Mouse (Mus musculus): ENCODE results near the gene Mamstr. TPM values are rescaled to one million over a fixed set of nuclear protein-coding genes. Genes with fewer than 3 reads are reported as not detected.

The Mamstr gene
- total RNA-seq (2021): 1 to 10 TPM; 7.5 to 8.5 TPM

- DNase-seq: no peak
- intact Hi-C loops (cut with DNase I): loop anchor here (2.0 kb wide), 1 partner anchor 43 kb away; no protein-coding TSS in a partner anchor
These were observed at the start of gene Mamstr for GRCm38 (mm10) chr7:45639561-45640027. Mamstr (plus strand) TSS chr7:45639977.

- intact Hi-C loops (cut with DNase I): loop anchor here (1.0 kb wide), 1 partner anchor 35 kb away; no protein-coding TSS in a partner anchor
- DNase-seq: no peak
These were observed 48.9 kb upstream of the Mamstr start for GRCm38 (mm10) chr7:45590874-45591273.

GRCm38 (mm10) chr7:45591880-45592279, 47.9 kb upstream of the Mamstr start:
- intact Hi-C loops (cut with DNase I): no loop called here

DNA sequence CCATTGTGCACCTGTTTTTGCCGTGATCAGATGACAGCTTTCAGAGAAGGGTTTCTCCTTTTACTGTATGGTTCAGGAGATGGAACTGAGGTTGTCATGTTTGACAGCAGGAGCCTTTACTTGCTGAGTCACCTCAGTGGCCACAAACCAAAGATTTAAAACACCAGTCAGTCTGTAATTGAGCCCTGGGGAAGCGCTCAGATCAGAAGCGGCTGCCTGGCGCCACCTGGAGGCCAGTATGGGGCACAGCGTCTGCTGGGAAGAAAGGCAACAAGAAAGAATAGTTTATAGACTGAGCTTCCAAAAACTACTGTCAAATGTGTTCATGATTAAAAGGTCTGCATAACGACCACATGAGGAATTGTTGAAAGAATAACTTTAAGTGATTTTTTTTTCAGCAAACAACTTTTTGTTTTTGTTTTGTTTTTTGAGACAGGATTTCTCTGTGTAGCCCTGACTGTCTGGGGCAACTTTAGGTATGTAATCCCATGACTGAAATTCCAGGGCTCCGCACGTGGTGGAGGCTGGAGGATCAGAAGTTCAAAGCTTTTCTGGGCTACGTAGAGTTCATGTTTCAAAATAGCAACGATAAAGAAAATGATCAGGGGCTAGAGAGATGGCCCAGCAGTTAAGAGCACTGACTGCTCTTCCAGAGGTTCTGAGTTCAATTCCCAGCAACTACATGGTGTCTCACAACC, 46.5 kb upstream of the Mamstr start:
- DNase-seq: peak; percentile 79 to 85
- intact Hi-C loops (cut with DNase I): loop anchor here (1.0 kb wide), 1 partner anchor 89 kb away; no protein-coding TSS in a partner anchor

More at GRCm38 (mm10) chr7:45591880-45592279, 47.9 kb upstream of the Mamstr start:
- DNase-seq: no peak

DNA sequence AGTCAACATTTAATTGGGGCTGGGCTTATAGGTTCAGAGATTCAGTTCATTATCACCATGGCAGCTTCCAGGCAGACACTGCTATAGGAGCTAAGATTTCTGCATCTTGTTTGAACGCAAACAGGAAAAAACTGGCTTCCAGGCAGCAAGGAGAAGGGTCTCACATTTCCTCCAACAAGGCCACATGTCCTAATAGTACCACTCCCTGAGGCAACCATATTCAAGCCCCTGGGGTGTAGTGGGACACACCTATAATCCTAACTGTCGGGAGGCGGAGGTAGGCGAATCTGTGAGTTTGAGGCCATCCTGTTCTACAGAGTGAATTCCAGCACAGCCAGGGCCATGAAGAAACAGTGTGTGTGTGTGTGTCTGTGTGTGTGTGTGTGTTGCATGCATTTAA, 44.6 kb upstream of the Mamstr start:
- intact Hi-C loops (cut with DNase I): loop anchor here (2.0 kb wide), 1 partner anchor 30 kb away; no protein-coding TSS in a partner anchor
- DNase-seq: no peak

DNA sequence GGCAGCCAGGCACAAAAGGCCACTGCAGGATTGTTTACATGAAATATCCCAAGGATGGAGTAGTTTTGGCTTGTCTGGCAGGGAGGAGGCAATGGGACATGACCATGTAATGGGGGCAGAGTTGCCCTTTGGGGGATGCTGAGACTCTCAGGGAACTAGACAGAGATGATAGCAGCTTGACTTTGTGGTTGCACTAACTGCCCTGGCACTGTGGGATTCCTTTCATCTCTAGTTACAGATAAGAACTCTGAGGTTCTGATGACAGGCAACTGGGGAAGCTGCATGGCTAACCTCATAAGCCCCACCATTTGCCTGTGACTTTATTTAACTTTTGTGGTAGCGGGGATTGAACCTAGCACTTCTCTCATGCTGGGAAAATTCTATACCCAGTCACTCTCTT, 43.7 kb upstream of the Mamstr start:
- no peak for DNase-seq
- intact Hi-C loops (cut with DNase I): no loop called here

DNA sequence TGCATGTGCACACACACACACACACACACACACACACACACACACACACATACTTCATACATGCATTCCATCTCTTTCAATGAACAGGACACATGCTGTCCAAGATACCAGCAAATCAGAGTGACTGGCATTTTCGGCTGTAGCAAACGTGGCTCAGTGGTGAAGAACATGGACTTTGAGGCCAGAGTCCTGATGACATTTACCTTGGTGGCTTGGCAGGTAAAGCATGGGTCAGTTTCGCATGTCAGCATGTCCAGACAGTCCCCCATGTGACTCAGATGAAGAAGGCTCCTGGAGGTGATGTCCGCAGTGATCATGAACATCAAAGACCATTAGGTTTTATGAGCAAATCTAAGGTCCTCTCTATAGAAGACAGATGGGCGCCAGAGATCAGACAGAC, 42.8 kb upstream of the Mamstr start:
- intact Hi-C loops (cut with DNase I): no loop called here
- DNase-seq: no peak

- intact Hi-C loops (cut with DNase I): no loop called here
These were observed 42.2 kb upstream of the Mamstr start for GRCm38 (mm10) chr7:45597527-45597926.

GRCm38 (mm10) chr7:45598960-45599879, 40.6 kb upstream of the Mamstr start:
- no peak for DNase-seq
- intact Hi-C loops (cut with DNase I): no loop called here

More at GRCm38 (mm10) chr7:45597527-45597926, 42.2 kb upstream of the Mamstr start:
- no peak for DNase-seq

DNA sequence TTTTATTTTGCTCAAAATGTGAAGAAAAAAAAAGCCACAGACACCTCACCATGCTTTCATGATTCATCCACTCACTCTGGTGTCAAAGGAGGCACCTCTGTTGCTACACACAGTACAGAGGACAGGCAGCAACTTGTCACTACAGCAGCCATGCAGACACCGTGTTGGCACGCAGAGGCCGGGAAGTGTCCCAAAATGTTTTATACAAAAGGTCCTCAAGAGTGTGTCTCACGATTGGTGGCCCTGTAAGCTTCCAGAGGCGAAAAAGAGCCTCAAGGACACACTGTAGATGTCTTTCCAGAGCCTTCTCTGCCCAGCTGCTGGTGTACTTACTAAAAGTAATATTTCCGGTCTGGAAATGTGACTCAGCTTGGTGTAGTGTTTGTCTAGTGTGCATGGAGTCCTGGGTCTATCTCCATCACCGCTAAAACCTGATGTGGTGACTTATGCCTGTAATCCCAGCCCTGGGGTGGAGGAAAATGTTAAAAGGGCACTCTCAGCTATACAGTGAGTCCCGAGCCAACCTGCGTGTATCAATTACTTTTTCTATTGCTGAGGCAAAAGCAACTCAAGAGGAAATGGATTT, 34.0 kb upstream of the Mamstr start:
- intact Hi-C loops (cut with DNase I): no loop called here
- no peak for DNase-seq

GRCm38 (mm10) chr7:45609511-45609910, 30.3 kb upstream of the Mamstr start:
- intact Hi-C loops (cut with DNase I): no loop called here
- no peak for DNase-seq

DNA sequence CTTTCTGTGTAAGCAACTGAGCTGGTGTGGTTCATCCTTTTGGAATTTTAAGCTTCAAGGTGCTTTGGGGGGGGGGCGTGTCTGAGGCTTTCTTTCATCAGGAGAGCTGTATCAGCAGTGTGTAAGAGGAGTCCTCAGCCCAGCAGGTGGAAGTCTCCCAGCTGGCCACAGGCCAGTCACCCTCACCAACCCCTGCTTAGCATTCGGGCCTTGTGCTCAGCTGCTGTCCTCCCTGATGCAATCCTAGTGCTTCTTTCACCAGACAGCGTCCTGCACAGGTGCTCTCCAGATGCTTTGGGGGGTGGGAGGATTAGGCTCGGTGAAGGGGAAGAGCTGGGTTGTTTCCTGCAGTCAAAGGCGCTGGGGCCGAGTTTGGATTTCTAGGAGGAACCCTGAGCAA, 23.5 kb upstream of the Mamstr start:
- peak in 1 of 2 experiments; percentile 54 for DNase-seq
- intact Hi-C loops (cut with DNase I): no loop called here

- intact Hi-C loops (cut with DNase I): no loop called here
- no peak for DNase-seq
These were observed 22.6 kb upstream of the Mamstr start, which contains the start of gene Fut1 for GRCm38 (mm10) chr7:45617042-45617695. Fut1 (plus strand) TSS chr7:45617289.

GRCm38 (mm10) chr7:45618316-45618715, 21.5 kb upstream of the Mamstr start:
- intact Hi-C loops (cut with DNase I): no loop called here
- no peak for DNase-seq

DNA sequence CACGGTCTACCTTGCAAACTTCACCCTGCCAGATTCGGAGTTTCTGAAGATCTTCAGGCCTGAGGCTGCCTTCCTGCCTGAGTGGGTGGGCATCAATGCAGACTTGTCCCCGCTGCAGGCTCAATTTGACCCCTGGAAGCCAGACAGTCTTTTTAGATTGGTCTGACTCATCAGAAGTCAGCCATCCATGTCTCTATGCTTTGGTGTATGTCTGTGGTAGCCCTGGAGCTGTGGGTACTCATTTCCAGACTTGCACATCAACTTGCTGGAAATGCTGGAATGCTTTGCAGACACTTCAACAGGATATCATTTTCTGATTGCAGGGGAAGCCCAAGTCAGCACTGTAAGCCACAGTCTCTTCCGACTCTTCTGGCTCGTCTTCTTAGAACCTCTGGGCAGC, 20.2 kb upstream of the Mamstr start:
- intact Hi-C loops (cut with DNase I): no loop called here
- DNase-seq: no peak

- intact Hi-C loops (cut with DNase I): no loop called here
- peak in 1 of 2 experiments; percentile 66 for DNase-seq
These were observed 18.3 kb upstream of the Mamstr start, which contains the start of gene Izumo1 for GRCm38 (mm10) chr7:45621443-45621842. Izumo1 (plus strand) TSS chr7:45621811.

DNA sequence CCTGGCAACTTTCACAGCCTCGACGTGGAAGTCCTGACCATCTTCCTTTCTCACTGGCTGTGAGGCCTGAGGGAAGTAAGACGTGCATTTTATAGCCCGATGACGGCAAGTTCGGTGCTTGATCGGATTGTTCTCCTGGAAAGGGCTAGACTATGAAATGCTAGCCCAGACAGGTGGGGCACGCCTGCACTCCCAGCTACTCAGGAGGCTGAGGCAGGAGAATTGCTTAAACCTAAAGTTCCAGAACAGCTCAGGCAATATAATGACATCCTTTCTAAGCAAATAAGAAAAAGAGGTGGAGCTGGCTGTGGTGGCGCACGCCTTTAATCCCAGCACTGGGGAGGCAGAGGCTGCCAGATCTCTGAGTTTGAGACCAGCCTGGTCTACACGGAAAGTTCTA, 16.3 kb upstream of the Mamstr start:
- no peak for DNase-seq
- intact Hi-C loops (cut with DNase I): no loop called here

GRCm38 (mm10) chr7:45624718-45625117, 15.1 kb upstream of the Mamstr start:
- no peak for DNase-seq
- intact Hi-C loops (cut with DNase I): loop anchor here (2.0 kb wide), 1 partner anchor 30 kb away; no protein-coding TSS in a partner anchor

DNA sequence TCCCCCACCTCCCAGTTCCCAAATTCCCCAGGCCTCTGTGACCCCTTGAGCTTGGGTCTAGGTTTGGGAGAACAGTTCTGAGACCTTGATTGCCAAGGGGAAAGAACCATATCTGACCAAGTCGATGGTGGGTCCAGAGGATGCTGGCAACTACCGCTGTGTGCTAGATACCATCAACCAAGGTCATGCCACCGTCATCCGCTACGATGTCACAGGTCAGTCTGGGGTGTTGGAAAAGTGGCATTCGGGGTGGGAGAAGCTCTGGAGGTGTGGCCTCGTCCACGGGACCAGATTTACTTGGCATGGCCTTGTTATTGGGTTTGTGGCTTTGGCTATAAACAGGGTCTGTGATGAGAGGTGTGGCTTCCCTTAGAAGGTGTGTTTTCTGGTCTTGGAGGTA, 14.3 kb upstream of the Mamstr start:
- intact Hi-C loops (cut with DNase I): loop anchor here (2.0 kb wide), 1 partner anchor 31 kb away; no protein-coding TSS in a partner anchor
- no peak for DNase-seq

- intact Hi-C loops (cut with DNase I): no loop called here
- DNase-seq: peak in 1 of 2 experiments; percentile 24
These were observed 13.2 kb upstream of the Mamstr start for GRCm38 (mm10) chr7:45626571-45627076.

All from heart, postnatal 10 days (tissue).